Mouse (Mus musculus) embryonic facial prominence, embryonic 14.5 days (tissue): ENCODE measurements around the gene Tspan31. TPM values are rescaled to one million over a fixed set of nuclear protein-coding genes. Genes with fewer than 3 reads are reported as not detected.

Source experiments
- ATAC-seq: fragments of 200-750 bp; cut with Nextera tagmentation; 2 replicates; pipeline ENCODE4 v1.8.0; 2017; ENCODE audit warnings: low read depth, moderate number of reproducible peaks, moderate TSS enrichment
- DNase-seq: peaks from one replicate; pipeline ENCODE4 v3.0.0-alpha.2; 2015; ENCODE audit warnings: low spot score
- H3K27ac ChIP-seq: fragments of 300-500 bp; sonication (generic); replicated peaks from 2 replicates; pipeline ENCODE4 v1.5.1; 2014; ENCODE audit warnings: low read depth, mild to moderate bottlenecking, low read length, moderate library complexity
- H3K27me3 ChIP-seq: fragments of 300-500 bp; sonication (generic); replicated peaks from 2 replicates; pipeline ENCODE4 v1.6.1; 2014; ENCODE audit warnings: low read length; ENCODE audit not compliant: control insufficient read depth, insufficient read depth
- H3K36me3 ChIP-seq: fragments of 300-500 bp; sonication (generic); 2 replicates; pipeline ENCODE4 v1.6.1; 2014; ENCODE audit warnings: low read length, mixed read lengths; ENCODE audit not compliant: control insufficient read depth, insufficient read depth
- H3K4me1 ChIP-seq: fragments of 300-500 bp; sonication (generic); 2 replicates; pipeline ENCODE4 v1.6.1; 2014; ENCODE audit warnings: antibody characterized with exemption, low read length; ENCODE audit not compliant: control insufficient read depth, insufficient read depth
- H3K4me2 ChIP-seq: fragments of 300-500 bp; sonication (generic); 2 replicates; pipeline ENCODE4 v1.6.1; 2014; ENCODE audit warnings: low read depth, mild to moderate bottlenecking, low read length, moderate library complexity, mixed read lengths
- H3K4me3 ChIP-seq: fragments of 300-500 bp; sonication (generic); 2 replicates; pipeline ENCODE4 v1.5.1; 2014; ENCODE audit warnings: low read depth, mild to moderate bottlenecking, low read length
- H3K9ac ChIP-seq: fragments of 300-500 bp; sonication (generic); 2 replicates; pipeline ENCODE4 v1.6.1; 2014; ENCODE audit warnings: low read depth, mild to moderate bottlenecking, low read length, moderate library complexity, mixed read lengths
- H3K9me3 ChIP-seq: fragments of 300-500 bp; sonication (generic); 2 replicates; pipeline ENCODE4 v1.6.1; 2016; ENCODE audit warnings: low read length; ENCODE audit not compliant: control insufficient read depth
- WGBS: fragments of 180-500 bp; shearing (Covaris S2); extraction: QIAGEN DNeasy Blood & Tissue Kit; methylation state at CpG from one replicate; pipeline ENCODE4 v1.1.7; 2014; 5-methylcytosine and 5-hydroxymethylcytosine counted together
- polyA plus RNA-seq: library from polyadenylated mRNA; unstranded; fragments of >200 nt; fragmentation: Nextera tagmentation; extraction: Ambion mirVana; gene quantifications from 2 replicates; pipeline ENCODE4 v1.2.1, GENCODE M21; 2014

Gene Tspan31
- polyA plus RNA-seq, 1 experiment from 2014 or later = 51.8 TPM

GRCm38 (mm10) chr10:127090560-127091411, 20.7 kb upstream of the Tspan31 start:
- no peaks in the 10 kb centered on the region for H3K9me3 ChIP-seq
- no peak overlapping the region for H3K27ac ChIP-seq
- 9% methylated on average over 57 of the region's 57 CpGs for WGBS
- H3K9ac ChIP-seq = peak overlapping the region; percentile 40
- peak overlapping the region; percentile 33 for H3K4me3 ChIP-seq
- H3K4me2 ChIP-seq = peak overlapping the region; percentile 52
- no peak; the same call in 1 of the 2 replicates for ATAC-seq
- H3K27me3 ChIP-seq = peaks cover 60% of the 10 kb centered on the region
- 0 out of 2 replicates have a peak, but pooled peaks cover 13% of the 10 kb centered on the region for H3K36me3 ChIP-seq
- peak; percentile 50 for DNase-seq
- peaks cover 13% of the 10 kb centered on the region for H3K4me1 ChIP-seq

GRCm38 (mm10) chr10:127085633-127086032, 15.6 kb upstream of the Tspan31 start:
- Histone ChIP-seq H3K27me3 (peaks cover 65% of the 10 kb centered on the region), H3K36me3 (0 out of 2 replicates have a peak, but pooled peaks cover 7% of the 10 kb centered on the region), H3K27ac (no peak overlapping the region), H3K9ac (no peak overlapping the region), H3K4me3 (no peak overlapping the region), H3K4me1 (peaks cover 14% of the 10 kb centered on the region), H3K4me2 (no peak overlapping the region), H3K9me3 (no peaks in the 10 kb centered on the region)
- ATAC-seq = no peak
- 68% methylated on average over 6 of the region's 6 CpGs for WGBS
- no peak for DNase-seq

DNA sequence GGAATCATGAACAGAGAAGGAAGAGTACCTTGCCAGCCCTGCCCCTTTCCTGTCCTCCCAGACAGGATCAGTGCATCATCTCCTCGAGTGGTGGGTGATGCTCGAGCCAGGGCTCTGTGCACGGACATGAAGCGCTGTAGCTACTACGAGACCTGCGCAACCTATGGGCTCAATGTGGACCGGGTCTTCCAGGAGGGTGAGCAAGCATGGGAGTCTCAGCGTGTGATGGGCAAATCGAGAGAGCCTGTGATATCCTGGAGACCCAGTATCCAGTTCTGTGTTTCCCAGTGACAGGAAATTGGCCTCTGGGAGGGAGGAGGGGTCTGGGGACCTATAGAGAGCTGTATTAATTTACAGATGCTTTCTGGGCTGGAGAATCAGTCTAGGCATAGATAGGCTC, 15.0 kb upstream of the Tspan31 start:
- H3K9me3 ChIP-seq = no peaks in the 10 kb centered on the region
- H3K36me3 ChIP-seq = 0 out of 2 replicates have a peak, but pooled peaks cover 7% of the 10 kb centered on the region
- no peak overlapping the region for H3K4me3 ChIP-seq
- H3K4me1 ChIP-seq = peaks cover 14% of the 10 kb centered on the region
- H3K27me3 ChIP-seq = peaks cover 65% of the 10 kb centered on the region
- ATAC-seq = no peak
- WGBS = 82% methylated on average over 9 of the region's 9 CpGs
- H3K27ac ChIP-seq = no peak overlapping the region
- no peak overlapping the region for H3K4me2 ChIP-seq
- no peak overlapping the region for H3K9ac ChIP-seq
- no peak for DNase-seq

- peaks cover 65% of the 10 kb centered on the region for H3K27me3 ChIP-seq
- WGBS = 49% methylated on average over 5 of the region's 5 CpGs
Measured at GRCm38 (mm10) chr10:127083915-127084306, 13.8 kb upstream of the Tspan31 start.

DNA sequence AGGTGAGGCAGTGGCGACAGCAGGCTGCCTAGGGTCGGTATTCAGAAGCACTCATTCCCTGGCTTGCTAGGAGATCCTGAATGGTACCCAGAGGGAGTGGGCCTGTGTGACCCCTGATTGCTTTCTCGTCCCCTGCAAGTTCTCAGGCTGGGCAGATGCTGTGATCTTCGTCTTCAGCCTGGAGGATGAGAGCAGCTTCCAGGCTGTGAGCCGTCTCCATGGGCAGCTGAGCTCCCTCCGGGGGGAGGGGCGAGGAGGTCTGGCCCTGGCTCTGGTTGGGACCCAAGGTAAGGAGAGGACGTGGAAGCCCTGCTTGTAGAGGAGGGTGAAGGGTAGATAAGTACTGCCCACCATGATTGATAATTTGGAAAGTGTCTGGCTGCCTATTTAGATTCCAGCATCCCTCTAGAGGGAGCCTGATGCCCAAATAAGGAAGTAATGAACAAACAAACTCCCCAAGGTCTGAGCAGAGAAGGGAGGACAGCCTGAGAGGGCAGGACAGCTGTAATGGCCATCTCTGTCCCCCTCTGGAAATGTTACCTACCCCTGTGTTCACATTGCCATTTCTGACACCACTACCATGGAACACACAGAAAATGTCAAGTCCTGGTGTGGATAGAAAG, 13.3 kb upstream of the Tspan31 start:
- ATAC-seq (no peak), DNase-seq (no peak)
- H3K9ac ChIP-seq = no peak overlapping the region
- WGBS = 37% methylated on average over 8 of the region's 8 CpGs
- 0 out of 2 replicates have a peak, but pooled peaks cover 7% of the 10 kb centered on the region for H3K36me3 ChIP-seq
- peaks cover 17% of the 10 kb centered on the region for H3K4me1 ChIP-seq
- H3K27me3 ChIP-seq = peaks cover 66% of the 10 kb centered on the region
- H3K4me3 ChIP-seq = no peak overlapping the region
- H3K9me3 ChIP-seq = no peaks in the 10 kb centered on the region
- no peak overlapping the region for H3K27ac ChIP-seq
- H3K4me2 ChIP-seq = no peak overlapping the region

More at GRCm38 (mm10) chr10:127083915-127084306, 13.8 kb upstream of the Tspan31 start:
- no peak overlapping the region for H3K4me2 ChIP-seq
- no peak overlapping the region for H3K4me3 ChIP-seq
- H3K27ac ChIP-seq = no peak overlapping the region
- ATAC-seq (no peak), DNase-seq (no peak)
- H3K9ac ChIP-seq = no peak overlapping the region
- no peaks in the 10 kb centered on the region for H3K9me3 ChIP-seq
- peaks cover 16% of the 10 kb centered on the region for H3K4me1 ChIP-seq
- 0 out of 2 replicates have a peak, but pooled peaks cover 7% of the 10 kb centered on the region for H3K36me3 ChIP-seq

- Histone ChIP-seq H3K36me3 (no peaks in the 10 kb centered on the region), H3K4me3 (peak overlapping the region; percentile 63; the same call in 1 of the 2 replicates), H3K4me1 (peaks cover 20% of the 10 kb centered on the region), H3K27ac (no peak overlapping the region), H3K9ac (no peak overlapping the region), H3K9me3 (no peaks in the 10 kb centered on the region), H3K4me2 (peak overlapping the region; percentile 99; the same call in 1 of the 2 replicates), H3K27me3 (peaks cover 70% of the 10 kb centered on the region)
- ATAC-seq = peak; percentile 50; the same call in 1 of the 2 replicates
- WGBS = 36% methylated on average over 8 of the region's 8 CpGs
- DNase-seq = peak; percentile 77
Measured at GRCm38 (mm10) chr10:127081996-127082620, 12.0 kb upstream of the Tspan31 start.

DNA sequence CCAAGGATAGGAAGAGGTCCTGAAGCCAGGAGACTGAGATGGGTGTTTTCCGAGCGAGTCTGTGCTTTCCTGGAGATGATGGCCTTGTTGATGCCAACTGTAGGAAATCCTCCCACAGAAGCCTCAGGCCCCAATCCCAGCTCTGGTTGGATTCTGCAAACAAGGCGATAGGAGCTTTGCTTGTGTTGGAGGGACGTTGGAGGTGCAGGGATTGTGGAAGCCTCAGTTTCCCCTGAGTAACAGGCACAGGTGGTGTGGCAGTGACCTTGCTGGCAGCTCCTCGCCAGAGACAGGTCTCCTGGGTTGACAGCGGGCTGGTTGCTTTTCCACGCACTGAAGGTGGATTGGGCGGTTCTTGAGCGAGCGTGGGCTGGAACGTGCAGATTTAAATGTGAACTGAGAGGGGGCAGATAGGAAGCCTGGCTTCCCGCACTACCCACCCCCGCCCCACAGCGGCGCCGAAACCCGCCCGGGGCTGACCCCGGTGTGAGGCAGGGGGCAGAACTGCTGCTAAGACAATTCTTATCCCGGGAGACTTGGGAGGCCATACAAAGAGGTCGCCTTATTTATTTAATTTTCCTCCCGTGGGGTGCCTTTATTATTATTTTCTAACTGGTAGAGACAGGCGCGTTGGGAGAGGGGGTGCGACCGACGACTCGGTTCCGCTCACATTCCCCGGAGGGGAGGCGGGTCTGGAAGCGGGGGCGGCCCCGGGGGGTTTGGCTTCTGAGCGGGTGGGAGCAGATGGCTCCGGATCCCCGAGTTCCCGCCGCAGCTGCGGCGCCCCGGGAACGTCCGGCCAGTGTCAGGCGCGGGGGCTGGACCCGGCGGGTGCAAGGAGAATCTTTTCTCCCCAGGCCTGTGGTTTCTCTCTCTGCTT, 11.1 kb upstream of the Tspan31 start:
- H3K27ac ChIP-seq = no peak overlapping the region
- H3K36me3 ChIP-seq = no peaks in the 10 kb centered on the region
- peaks cover 77% of the 10 kb centered on the region for H3K27me3 ChIP-seq
- no peak for DNase-seq
- peak overlapping the region; percentile 63 for H3K4me3 ChIP-seq
- 3% methylated on average over 47 of the region's 48 CpGs for WGBS
- H3K4me2 ChIP-seq = peak overlapping the region; percentile 99
- H3K9me3 ChIP-seq = no peaks in the 10 kb centered on the region
- peaks cover 20% of the 10 kb centered on the region for H3K4me1 ChIP-seq
- H3K9ac ChIP-seq = peak overlapping the region; percentile 47; the same call in 1 of the 2 replicates
- no peak for ATAC-seq
